Mouse (Mus musculus) B cell, adult (primary cell): ENCODE data around the gene Gm9970. TPM values are rescaled to one million over a fixed set of nuclear protein-coding genes. Genes with fewer than 3 reads are reported as not detected.

Experiments
- total RNA-seq: library from RNA; stranded (reverse); gene quantifications from 4 replicates; pipeline ENCODE4 v1.2.4, GENCODE M21; 2023; ENCODE audit not compliant: inconsistent age

Gene Gm9970
- 2.1 TPM in 1 of 4 replicates, not detected in the others for total RNA-seq

GRCm38 (mm10) chr5:31240637-31241521 lies at the start of gene Gm9970, which contains the start of gene Nrbp1:
Gene Gm9970, minus strand, starts transcription at chr5:31241232.
Gene Nrbp1, plus strand, starts transcription at chr5:31240864.

GRCm38 (mm10) chr5:31251541-31252101 lies 10.6 kb upstream of the Gm9970 start, which contains the start of gene Krtcap3:
Gene Krtcap3, plus strand, starts transcription at chr5:31251691.

GRCm38 (mm10) chr5:31220448-31221303 lies 20.4 kb downstream of the Gm9970 start, which contains the start of gene Ppm1g:
Gene Ppm1g, minus strand, starts transcription at chr5:31220687.

GRCm38 (mm10) chr5:31201742-31202590 lies 39.1 kb downstream of the Gm9970 start, which contains the start of gene Zfp513:
Gene Zfp513, minus strand, starts transcription at chr5:31202303.

GRCm38 (mm10) chr5:31192939-31193630 lies 47.9 kb downstream of the Gm9970 start, which contains the start of the genes Snx17 and Eif2b4:
Gene Snx17, plus strand, starts transcription at chr5:31193227.
Gene Eif2b4, minus strand, starts transcription at chr5:31193430.

Other genes with a start within 250 kb of the Gm9970 start
- 34.7 to 50.5 TPM (median 41.7 TPM) in 4 replicates for gene Atraid, start 192.9 kb downstream of the Gm9970 start, total RNA-seq
- 9.7 to 14.3 TPM (median 10.6 TPM) in 4 replicates for gene Slc5a6, start 192.3 kb downstream of the Gm9970 start, total RNA-seq
- gene Cad, start 186.5 kb downstream of the Gm9970 start, total RNA-seq: 57.4 to 64.3 TPM (median 61.9 TPM) in 4 replicates
- gene Dnajc5g, start 134.9 kb downstream of the Gm9970 start, total RNA-seq: not detected in 4 replicates
- gene Slc30a3, start 133.0 kb downstream of the Gm9970 start, total RNA-seq: 0.22 to 1.9 TPM (median 0.54 TPM) in 3 of 4 replicates, not detected in the other
- not detected in 4 replicates for gene Trim54, start 124.5 kb downstream of the Gm9970 start, total RNA-seq
- gene Ucn, start 102.4 kb downstream of the Gm9970 start, total RNA-seq: not detected in 4 replicates
- 16.5 to 23.3 TPM (median 19.8 TPM) in 4 replicates for gene Mpv17, start 87.0 kb downstream of the Gm9970 start, total RNA-seq
- 3.2 to 5.6 TPM (median 4.2 TPM) in 4 replicates for gene Gm29609, start 61.3 kb downstream of the Gm9970 start, total RNA-seq
- 171 to 195 TPM (median 190 TPM) in 4 replicates for gene Gtf3c2, start 61.1 kb downstream of the Gm9970 start, total RNA-seq
- 74.9 to 85.8 TPM (median 84.0 TPM) in 4 replicates for gene Snx17, start 48.0 kb downstream of the Gm9970 start, total RNA-seq
- 33.8 to 58.0 TPM (median 38.8 TPM) in 4 replicates for gene Eif2b4, start 47.8 kb downstream of the Gm9970 start, total RNA-seq
- gene Zfp513, start 38.9 kb downstream of the Gm9970 start, total RNA-seq: 62.3 to 67.0 TPM (median 65.8 TPM) in 4 replicates
- 154 to 202 TPM (median 169 TPM) in 4 replicates for gene Ppm1g, start 20.5 kb downstream of the Gm9970 start, total RNA-seq
- gene Nrbp1, start 368 bp downstream of the Gm9970 start, total RNA-seq: 314 to 335 TPM (median 321 TPM) in 4 replicates
- gene Krtcap3, start 10.5 kb upstream of the Gm9970 start, total RNA-seq: 24.1 to 29.7 TPM (median 27.2 TPM) in 4 replicates
- gene Ift172, start 49.9 kb upstream of the Gm9970 start, total RNA-seq: 41.2 to 51.7 TPM (median 48.7 TPM) in 4 replicates
- 1.00 to 4.6 TPM (median 2.9 TPM) in 4 replicates for gene Fndc4, start 54.8 kb upstream of the Gm9970 start, total RNA-seq
- gene Gckr, start 56.2 kb upstream of the Gm9970 start, total RNA-seq: 0.35 TPM in 1 of 4 replicates, not detected in the others
- 35.6 to 38.0 TPM (median 36.5 TPM) in 4 replicates for gene Zfp512, start 211.2 kb upstream of the Gm9970 start, total RNA-seq
- gene 4930548H24Rik, start 244.5 kb upstream of the Gm9970 start, total RNA-seq: 1.6 to 2.4 TPM (median 1.9 TPM) in 4 replicates